Mouse (Mus musculus): ENCODE data around the gene Shisal1. TPM values are rescaled to one million over a fixed set of nuclear protein-coding genes. Genes with fewer than 3 reads are reported as not detected.

Gene Shisal1
- polyA plus RNA-seq, 1 experiment from 2014 or later = 0.05 TPM

DNA sequence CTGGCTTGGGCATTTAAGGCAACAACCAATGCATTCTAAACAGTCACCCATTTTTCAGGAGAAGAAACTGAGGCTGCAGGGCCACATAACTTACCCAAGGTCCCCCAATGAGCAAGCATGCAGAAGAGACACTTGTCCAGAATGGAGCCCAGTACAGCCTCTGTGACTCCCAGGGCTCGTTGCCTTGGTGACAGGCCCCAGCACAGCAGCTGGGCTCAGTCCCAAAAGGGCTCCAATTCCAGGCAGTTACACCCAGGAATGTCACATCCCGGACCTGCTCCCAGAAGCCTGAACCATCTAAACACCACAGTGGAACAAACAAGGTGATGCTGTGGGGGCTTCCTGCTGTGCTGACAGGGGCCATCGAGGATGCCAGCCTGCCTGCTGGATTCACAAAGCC, 6.1 kb downstream of the Shisal1 start:
- TF ChIP-seq EP300 (IDR thresholded peaks at IDR 0.05; ENCODE audit: low read depth) (no peak), CTCF (IDR thresholded peaks at IDR 0.05; ENCODE audit: low read depth) (no peak)
- H3K27me3 ChIP-seq (ENCODE audit: insufficient read depth, low read length) = peaks cover 27% of the 10 kb centered on the region

DNA sequence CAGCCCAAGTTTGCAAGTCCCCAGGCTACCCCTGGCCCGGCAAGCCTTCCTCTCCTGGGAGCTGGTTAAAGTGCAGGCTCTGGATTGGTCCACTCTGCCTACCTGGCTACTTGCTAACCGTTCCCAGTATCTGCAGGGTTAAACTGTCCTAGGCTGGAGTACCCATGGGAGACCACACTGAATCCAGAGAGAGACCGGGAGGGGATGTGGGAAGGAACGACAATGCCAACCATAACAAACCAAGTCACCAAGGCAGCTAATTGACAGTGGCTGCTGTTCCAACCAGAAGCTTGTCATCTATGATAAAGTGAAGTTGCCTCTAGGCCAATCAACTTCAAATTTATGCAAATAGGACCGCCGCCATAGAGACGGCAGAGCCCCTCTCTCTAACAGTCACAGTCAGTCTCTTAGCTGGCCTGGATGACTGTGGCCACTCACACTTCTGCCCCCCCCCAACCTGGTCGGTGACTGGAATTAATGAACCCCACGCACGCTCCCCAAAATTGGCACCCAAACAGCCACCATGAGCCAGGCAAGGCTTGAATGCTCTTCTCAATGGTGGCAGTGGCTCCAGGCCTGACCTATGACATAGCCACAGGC, 13.2 kb downstream of the Shisal1 start:
- ATAC-seq = no peak

More for the DNA sequence above, 6.1 kb downstream of the Shisal1 start:
- ATAC-seq = no peak
- Histone ChIP-seq H3K36me3 (replicated peaks; ENCODE audit: insufficient read depth, low read length) (no peaks in the 10 kb centered on the region), H3K4me3 (ENCODE audit: low read depth, low read length) (no peak overlapping the region), H3K27ac (ENCODE audit: low read depth) (no peak overlapping the region), H3K9ac (replicated peaks) (no peak overlapping the region), H3K4me1 (ENCODE audit: insufficient read depth) (no peaks in the 10 kb centered on the region), H3K9me3 (ENCODE audit: low read length) (no peaks in the 10 kb centered on the region), H3K4me2 (ENCODE audit: low read depth, low read length) (no peak overlapping the region)
- DNase-seq = no peak
- 54% methylated on average over 3 of the region's 3 CpGs for WGBS (ENCODE audit: insufficient replicate concordance)

GRCm38 (mm10) chr15:84430482-84430881, 16.4 kb downstream of the Shisal1 start:
- Histone ChIP-seq H3K4me1 (ENCODE audit: insufficient read depth) (no peaks in the 10 kb centered on the region), H3K27me3 (ENCODE audit: insufficient read depth, low read length) (no peaks in the 10 kb centered on the region), H3K4me2 (ENCODE audit: low read depth, low read length) (no peak overlapping the region), H3K36me3 (replicated peaks; ENCODE audit: insufficient read depth, low read length) (no peaks in the 10 kb centered on the region), H3K9ac (replicated peaks) (no peak overlapping the region), H3K27ac (ENCODE audit: low read depth) (no peak overlapping the region), H3K9me3 (ENCODE audit: low read length) (no peaks in the 10 kb centered on the region), H3K4me3 (ENCODE audit: low read depth, low read length) (no peak overlapping the region)
- DNase-seq = no peak
- no peak for TF ChIP-seq CTCF (IDR thresholded peaks at IDR 0.05; ENCODE audit: low read depth)
- no peak for TF ChIP-seq EP300 (IDR thresholded peaks at IDR 0.05; ENCODE audit: low read depth)
- no peak for ATAC-seq
- WGBS (ENCODE audit: insufficient replicate concordance) = 63% methylated on average over 5 of the region's 5 CpGs

More for the DNA sequence above, 13.2 kb downstream of the Shisal1 start:
- DNase-seq = no peak
- no peak overlapping the region for H3K9ac ChIP-seq (replicated peaks)
- no peak overlapping the region for H3K4me2 ChIP-seq (ENCODE audit: low read depth, low read length)
- TF ChIP-seq EP300 (IDR thresholded peaks at IDR 0.05; ENCODE audit: low read depth) = no peak
- TF ChIP-seq CTCF (IDR thresholded peaks at IDR 0.05; ENCODE audit: low read depth) = no peak
- no peaks in the 10 kb centered on the region for H3K27me3 ChIP-seq (ENCODE audit: insufficient read depth, low read length)
- H3K9me3 ChIP-seq (ENCODE audit: low read length) = no peaks in the 10 kb centered on the region
- no peak overlapping the region for H3K27ac ChIP-seq (ENCODE audit: low read depth)
- 80% methylated on average over 10 of the region's 10 CpGs for WGBS (ENCODE audit: insufficient replicate concordance)
- H3K4me1 ChIP-seq (ENCODE audit: insufficient read depth) = no peaks in the 10 kb centered on the region
- H3K36me3 ChIP-seq (replicated peaks; ENCODE audit: insufficient read depth, low read length) = no peaks in the 10 kb centered on the region
- H3K4me3 ChIP-seq (ENCODE audit: low read depth, low read length) = no peak overlapping the region

GRCm38 (mm10) chr15:84427624-84428023, 19.3 kb downstream of the Shisal1 start:
- TF ChIP-seq CTCF (IDR thresholded peaks at IDR 0.05; ENCODE audit: low read depth) (no peak), EP300 (IDR thresholded peaks at IDR 0.05; ENCODE audit: low read depth) (no peak)
- no peak for DNase-seq

DNA sequence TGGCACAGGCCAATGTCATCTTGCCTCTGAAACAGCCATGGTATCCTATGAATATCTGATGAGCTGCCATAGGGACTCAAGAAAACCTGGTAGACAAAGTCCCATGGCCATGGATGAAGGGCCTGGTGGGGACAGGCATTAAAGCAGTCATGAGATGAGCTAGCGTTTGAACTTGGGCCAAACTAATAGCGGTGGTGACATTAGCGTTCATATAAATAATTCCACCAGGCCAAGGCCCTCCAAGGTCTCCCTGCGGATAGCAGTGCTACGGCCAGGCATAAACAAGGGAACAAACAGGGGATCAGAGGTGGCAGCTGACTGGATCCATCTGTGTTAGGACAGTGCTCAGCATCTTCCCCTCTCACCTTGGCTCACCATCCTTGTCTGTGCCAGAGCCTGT, 21.2 kb downstream of the Shisal1 start:
- DNase-seq = no peak
- Histone ChIP-seq H3K9me3 (ENCODE audit: low read length) (no peaks in the 10 kb centered on the region), H3K27ac (ENCODE audit: low read depth) (no peak overlapping the region), H3K27me3 (ENCODE audit: insufficient read depth, low read length) (no peaks in the 10 kb centered on the region), H3K36me3 (replicated peaks; ENCODE audit: insufficient read depth, low read length) (no peaks in the 10 kb centered on the region), H3K4me3 (ENCODE audit: low read depth, low read length) (no peak overlapping the region), H3K4me2 (ENCODE audit: low read depth, low read length) (no peak overlapping the region), H3K9ac (replicated peaks) (no peak overlapping the region), H3K4me1 (ENCODE audit: insufficient read depth) (no peaks in the 10 kb centered on the region)
- no peak for ATAC-seq
- 79% methylated on average over 5 of the region's 5 CpGs for WGBS (ENCODE audit: insufficient replicate concordance)
- TF ChIP-seq EP300 (IDR thresholded peaks at IDR 0.05; ENCODE audit: low read depth) (no peak), CTCF (IDR thresholded peaks at IDR 0.05; ENCODE audit: low read depth) (no peak)

More at GRCm38 (mm10) chr15:84427624-84428023, 19.3 kb downstream of the Shisal1 start:
- no peaks in the 10 kb centered on the region for H3K4me1 ChIP-seq (ENCODE audit: insufficient read depth)
- H3K9ac ChIP-seq (replicated peaks) = no peak overlapping the region
- H3K9me3 ChIP-seq (ENCODE audit: low read length) = no peaks in the 10 kb centered on the region
- no peaks in the 10 kb centered on the region for H3K27me3 ChIP-seq (ENCODE audit: insufficient read depth, low read length)
- H3K27ac ChIP-seq (ENCODE audit: low read depth) = no peak overlapping the region
- H3K36me3 ChIP-seq (replicated peaks; ENCODE audit: insufficient read depth, low read length) = no peaks in the 10 kb centered on the region
- H3K4me2 ChIP-seq (ENCODE audit: low read depth, low read length) = no peak overlapping the region
- H3K4me3 ChIP-seq (ENCODE audit: low read depth, low read length) = no peak overlapping the region
- 78% methylated on average over 6 of the region's 6 CpGs for WGBS (ENCODE audit: insufficient replicate concordance)
- ATAC-seq = no peak

DNA sequence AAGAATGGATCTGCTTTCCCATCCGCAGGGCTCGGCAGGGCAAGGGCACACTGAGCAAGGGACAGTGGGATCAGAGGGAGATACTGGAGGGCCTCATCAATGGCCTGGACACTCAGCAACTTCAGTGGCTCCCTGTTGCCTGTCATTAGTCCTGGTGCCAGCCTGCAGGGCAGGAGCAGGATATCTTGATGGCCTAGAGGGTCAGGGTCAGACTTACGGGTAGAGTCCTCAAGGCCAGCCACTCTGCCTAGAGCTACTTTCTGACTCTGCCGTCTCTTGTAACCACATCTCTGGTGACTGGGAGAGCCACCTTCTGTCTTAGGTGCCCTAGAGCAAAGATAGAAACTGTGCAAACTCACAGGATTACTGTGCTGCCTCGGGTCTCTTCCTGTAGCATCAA, 23.1 kb downstream of the Shisal1 start:
- H3K4me3 ChIP-seq (ENCODE audit: low read depth, low read length) = no peak overlapping the region
- no peak overlapping the region for H3K27ac ChIP-seq (ENCODE audit: low read depth)
- H3K4me2 ChIP-seq (ENCODE audit: low read depth, low read length) = no peak overlapping the region
- WGBS (ENCODE audit: insufficient replicate concordance) = 78% methylated on average over 5 of the region's 5 CpGs
- H3K36me3 ChIP-seq (replicated peaks; ENCODE audit: insufficient read depth, low read length) = no peaks in the 10 kb centered on the region
- no peak overlapping the region for H3K9ac ChIP-seq (replicated peaks)
- DNase-seq = no peak
- no peaks in the 10 kb centered on the region for H3K9me3 ChIP-seq (ENCODE audit: low read length)
- ATAC-seq = no peak
- H3K4me1 ChIP-seq (ENCODE audit: insufficient read depth) = no peaks in the 10 kb centered on the region
- no peaks in the 10 kb centered on the region for H3K27me3 ChIP-seq (ENCODE audit: insufficient read depth, low read length)
- TF ChIP-seq EP300 (IDR thresholded peaks at IDR 0.05; ENCODE audit: low read depth) (no peak), CTCF (IDR thresholded peaks at IDR 0.05; ENCODE audit: low read depth) (no peak)

DNA sequence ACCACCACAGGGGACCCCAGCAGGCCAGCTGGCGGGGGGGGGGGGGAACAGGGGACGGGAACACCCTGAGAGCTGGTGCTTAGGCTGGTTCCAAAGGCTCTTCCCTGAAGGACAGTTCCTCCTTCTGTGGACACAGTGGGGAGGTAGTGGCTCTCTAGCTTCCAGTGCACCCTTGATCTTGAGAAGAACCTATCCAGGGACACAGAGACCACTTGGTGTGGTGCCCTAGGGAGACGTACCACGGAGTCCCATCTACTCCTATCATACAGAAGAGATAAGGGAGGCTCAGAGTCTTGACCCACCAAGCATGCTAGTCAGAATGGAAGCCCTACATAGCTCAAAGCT, 28.7 kb downstream of the Shisal1 start:
- H3K4me2 ChIP-seq (ENCODE audit: low read depth, low read length) = no peak overlapping the region
- no peak overlapping the region for H3K4me3 ChIP-seq (ENCODE audit: low read depth, low read length)
- no peak overlapping the region for H3K27ac ChIP-seq (ENCODE audit: low read depth)
- H3K4me1 ChIP-seq (ENCODE audit: insufficient read depth) = no peaks in the 10 kb centered on the region
- ATAC-seq (no peak), DNase-seq (no peak)
- H3K27me3 ChIP-seq (ENCODE audit: insufficient read depth, low read length) = no peaks in the 10 kb centered on the region
- no peak overlapping the region for H3K9ac ChIP-seq (replicated peaks)
- H3K36me3 ChIP-seq (replicated peaks; ENCODE audit: insufficient read depth, low read length) = no peaks in the 10 kb centered on the region
- TF ChIP-seq CTCF (IDR thresholded peaks at IDR 0.05; ENCODE audit: low read depth) (no peak), EP300 (IDR thresholded peaks at IDR 0.05; ENCODE audit: low read depth) (no peak)
- H3K9me3 ChIP-seq (ENCODE audit: low read length) = no peaks in the 10 kb centered on the region
- 46% methylated on average over 2 of the region's 4 CpGs for WGBS (ENCODE audit: insufficient replicate concordance)
